Mouse (Mus musculus) sigmoid colon, adult 10 weeks (tissue): ENCODE results near the gene Isyna1. TPM values are rescaled to one million over a fixed set of nuclear protein-coding genes. Genes with fewer than 3 reads are reported as not detected.

ENCODE experiments used
- polyA plus RNA-seq: library from polyadenylated mRNA; stranded (reverse); fragments of 350-450 nt; fragmentation: Illumina TruSeq; extraction: RNeasy Lipid Tissue Mini Kit (QIAGEN cat#74804); gene quantifications from one replicate; pipeline ENCODE4 v1.2.3, GENCODE M21; 2014; ENCODE audit warnings: low read depth, low replicate concordance

The Isyna1 gene
- not detected for polyA plus RNA-seq

GRCm38 (mm10) chr8:70593961-70594609 is at the start of gene Isyna1:
TSS of gene Isyna1 (plus strand) at chr8:70594373.

GRCm38 (mm10) chr8:70608749-70609367 is 14.7 kb downstream of the Isyna1 start, which contains the start of gene Ssbp4:
TSS of gene Ssbp4 (minus strand) at chr8:70608872.

GRCm38 (mm10) chr8:70615894-70616293 is 21.7 kb downstream of the Isyna1 start, which contains the start of gene Lrrc25:
TSS of gene Lrrc25 (plus strand) at chr8:70616155.

GRCm38 (mm10) chr8:70632346-70632892 is 38.2 kb downstream of the Isyna1 start, which contains the start of gene Gdf15:
TSS of gene Gdf15 (minus strand) at chr8:70632456.

Other genes starting within 250 kb of the Isyna1 start
- gene Upf1, start 241.1 kb upstream of the Isyna1 start, polyA plus RNA-seq: 3.8 TPM
- not detected for gene Comp, start 220.8 kb upstream of the Isyna1 start, polyA plus RNA-seq
- gene Crtc1, start 154.8 kb upstream of the Isyna1 start, polyA plus RNA-seq: 2.8 TPM
- gene Klhl26, start 117.4 kb upstream of the Isyna1 start, polyA plus RNA-seq: 2.3 TPM
- gene Tmem59l, start 107.0 kb upstream of the Isyna1 start, polyA plus RNA-seq: not detected
- gene Crlf1, start 101.2 kb upstream of the Isyna1 start, polyA plus RNA-seq: not detected
- gene Rex1bd, start 87.6 kb upstream of the Isyna1 start, polyA plus RNA-seq: 2.6 TPM
- 2.6 TPM for gene Uba52, start 83.6 kb upstream of the Isyna1 start, polyA plus RNA-seq
- gene Fkbp8, start 66.6 kb upstream of the Isyna1 start, polyA plus RNA-seq: 8.5 TPM
- 9.0 TPM for gene Kxd1, start 66.4 kb upstream of the Isyna1 start, polyA plus RNA-seq
- 0.98 TPM for gene Ell, start 54.9 kb upstream of the Isyna1 start, polyA plus RNA-seq
- gene Ssbp4, start 14.5 kb downstream of the Isyna1 start, polyA plus RNA-seq: not detected
- not detected for gene Lrrc25, start 21.8 kb downstream of the Isyna1 start, polyA plus RNA-seq
- not detected for gene Gdf15, start 38.1 kb downstream of the Isyna1 start, polyA plus RNA-seq
- gene Pgpep1, start 66.0 kb downstream of the Isyna1 start, polyA plus RNA-seq: 13.4 TPM
- not detected for gene Lsm4, start 78.9 kb downstream of the Isyna1 start, polyA plus RNA-seq
- 44.0 TPM for gene Jund, start 104.6 kb downstream of the Isyna1 start, polyA plus RNA-seq
- not detected for gene Iqcn, start 109.1 kb downstream of the Isyna1 start, polyA plus RNA-seq
- gene Gm3336, start 124.2 kb downstream of the Isyna1 start, polyA plus RNA-seq: 31.1 TPM
- gene Pde4c, start 129.3 kb downstream of the Isyna1 start, polyA plus RNA-seq: 0.19 TPM
- 1.7 TPM for gene Rab3a, start 160.3 kb downstream of the Isyna1 start, polyA plus RNA-seq
- 1.7 TPM for gene Mpv17l2, start 166.6 kb downstream of the Isyna1 start, polyA plus RNA-seq
- 1.5 TPM for gene Pik3r2, start 182.3 kb downstream of the Isyna1 start, polyA plus RNA-seq
- gene Mast3, start 210.7 kb downstream of the Isyna1 start, polyA plus RNA-seq: 1.9 TPM
- gene Il12rb1, start 214.1 kb downstream of the Isyna1 start, polyA plus RNA-seq: not detected
- 3.8 TPM for gene Arrdc2, start 245.3 kb downstream of the Isyna1 start, polyA plus RNA-seq